Mouse (Mus musculus): ENCODE results near the gene Acpp.

GRCm38 (mm10) chr9:104280725-104281495 lies 56.6 kb downstream of the Acpp start:
- TF ChIP-seq CTCF (conservative IDR thresholded peaks at IDR 0.05; ENCODE audit: insufficient read depth, insufficient read length, low read depth, low read length) (no peak), POLR2A (IDR thresholded peaks at IDR 0.05; ENCODE audit: low read depth, low read length) (no peak)

Measured in kidney, adult 2 months (tissue).